Mouse (Mus musculus) midbrain, embryonic 10.5 days (tissue): ENCODE measurements around the gene Sat2. TPM values are rescaled to one million over a fixed set of nuclear protein-coding genes. Genes with fewer than 3 reads are reported as not detected.

ENCODE experiments used
- DNase-seq: peaks from one replicate; pipeline ENCODE4 v3.0.0-alpha.2; 2017; ENCODE audit warnings: low spot score
- H3K27ac ChIP-seq: fragments of 300-500 bp; sonication (generic); replicated peaks from 2 replicates; pipeline ENCODE4 v1.5.1; 2016; ENCODE audit warnings: mild to moderate bottlenecking
- H3K27me3 ChIP-seq: fragments of 300-500 bp; sonication (generic); 2 replicates; pipeline ENCODE4 v1.6.1; 2016; ENCODE audit warnings: low read depth, mild to moderate bottlenecking; ENCODE audit not compliant: poor library complexity, severe bottlenecking
- H3K36me3 ChIP-seq: fragments of 300-500 bp; sonication (generic); 2 replicates; pipeline ENCODE4 v1.6.1; 2016; ENCODE audit warnings: mild to moderate bottlenecking, moderate library complexity
- H3K4me1 ChIP-seq: fragments of 300-500 bp; sonication (generic); 2 replicates; pipeline ENCODE4 v1.6.1; 2016
- H3K4me3 ChIP-seq: fragments of 300-500 bp; sonication (generic); 2 replicates; pipeline ENCODE4 v1.5.1; 2016; ENCODE audit warnings: mild to moderate bottlenecking, moderate library complexity
- H3K9me3 ChIP-seq: fragments of 300-500 bp; sonication (generic); replicated peaks from 2 replicates; pipeline ENCODE4 v1.6.1; 2016; ENCODE audit warnings: mild to moderate bottlenecking
- WGBS: fragments of 180-500 bp; shearing (Covaris S2); methylation state at CpG from one replicate; pipeline ENCODE4 v1.1.7; 2016; 5-methylcytosine and 5-hydroxymethylcytosine counted together
- microRNA counts: library from miRNA; unstranded; fragments of <30 nt; microRNA quantifications from one replicate; lab custom pipeline; 2017
- microRNA-seq: library from miRNA; unstranded; fragments of <30 nt; microRNA quantifications from one replicate; pipeline ENCODE4, GENCODE M21; 2017
- polyA plus RNA-seq: library from polyadenylated mRNA; unstranded; fragments of >200 nt; fragmentation: Nextera tagmentation; extraction: Ambion mirVana; gene quantifications from 2 replicates; pipeline ENCODE4 v1.2.1, GENCODE M21; 2016

The Sat2 gene
- polyA plus RNA-seq, 1 experiment from 2014 or later = 16.1 TPM

GRCm38 (mm10) chr11:69670786-69671725 lies 49.2 kb downstream of the Sat2 start:
- Histone ChIP-seq H3K4me1 (peaks cover 31% of the 10 kb centered on the region), H3K4me3 (peak overlapping the region; percentile 91), H3K27ac (peak overlapping the region; percentile 96), H3K27me3 (no peaks in the 10 kb centered on the region), H3K9me3 (no peaks in the 10 kb centered on the region), H3K36me3 (peaks cover 87% of the 10 kb centered on the region)
- WGBS = under 1% methylated on average over 61 of the region's 61 CpGs
- DNase-seq = peak; percentile 95

GRCm38 (mm10) chr11:69671726-69672124 lies 49.9 kb downstream of the Sat2 start:
- Histone ChIP-seq H3K36me3 (peaks cover 87% of the 10 kb centered on the region), H3K9me3 (no peaks in the 10 kb centered on the region), H3K4me3 (peak overlapping the region; percentile 91), H3K4me1 (peaks cover 31% of the 10 kb centered on the region), H3K27me3 (no peaks in the 10 kb centered on the region), H3K27ac (peak overlapping the region; percentile 96)
- under 1% methylated on average over 43 of the region's 43 CpGs for WGBS
- no peak for DNase-seq

GRCm38 (mm10) chr11:69672211-69672706 lies 50.4 kb downstream of the Sat2 start, which contains the start of gene Eif4a1:
Eif4a1 (minus strand) TSS chr11:69672423.
- Histone ChIP-seq H3K27me3 (no peaks in the 10 kb centered on the region), H3K9me3 (no peaks in the 10 kb centered on the region), H3K4me1 (peaks cover 31% of the 10 kb centered on the region), H3K4me3 (peak within 1 kb of the TSS; percentile 91), H3K36me3 (peaks cover 88% of the 10 kb centered on the region), H3K27ac (peak within 1 kb of the TSS; percentile 96)
- DNase-seq = peak; percentile 100
- under 1% methylated on average over 36 of the region's 36 CpGs for WGBS

MicroRNAs within 50 kb of the gene (microRNA counts, 519-probe panel; counts per million panel counts)
- microRNA mmu-miR-1934 (lab: Ali Mortazavi, UCI) = not detected
- microRNA mmu-miR-467f (lab: Ali Mortazavi, UCI) = not detected

Small RNA genes lying within 50 kb of the gene (microRNA-seq; reads per million reads assigned to microRNA genes)
- gene Mir1934 (5.1 reads per million, percentile 12 among the genes with 10 or more reads in this experiment), gene Mir467f (not detected)

Other genes with a start within 250 kb of the Sat2 start
- gene Naa38, start 226.5 kb upstream of the Sat2 start, polyA plus RNA-seq = 145 and 146 TPM in 2 replicates
- 50.4 and 57.3 TPM in 2 replicates for gene Cyb5d1, start 226.4 kb upstream of the Sat2 start, polyA plus RNA-seq
- 16.9 and 21.4 TPM in 2 replicates for gene Tmem88, start 223.8 kb upstream of the Sat2 start, polyA plus RNA-seq
- gene Kdm6b, start 208.3 kb upstream of the Sat2 start, polyA plus RNA-seq = 31.8 and 37.1 TPM in 2 replicates
- gene Dnah2, start 72.9 kb upstream of the Sat2 start, polyA plus RNA-seq = 1.2 and 1.9 TPM in 2 replicates
- gene Efnb3, start 61.8 kb upstream of the Sat2 start, polyA plus RNA-seq = 48.8 and 53.9 TPM in 2 replicates
- gene Wrap53, start 41.8 kb upstream of the Sat2 start, polyA plus RNA-seq = 45.0 and 50.7 TPM in 2 replicates
- gene Trp53, start 41.7 kb upstream of the Sat2 start, polyA plus RNA-seq = 148 and 166 TPM in 2 replicates
- 6.0 and 8.6 TPM in 2 replicates for gene Atp1b2, start 16.1 kb upstream of the Sat2 start, polyA plus RNA-seq
- gene Shbg, start 4.1 kb upstream of the Sat2 start, polyA plus RNA-seq = not detected in 2 replicates
- 36.2 and 39.1 TPM in 2 replicates for gene Fxr2, start 11.0 kb downstream of the Sat2 start, polyA plus RNA-seq
- 0.16 TPM in 1 of 2 replicates, not detected in the other for gene Sox15, start 33.3 kb downstream of the Sat2 start, polyA plus RNA-seq
- 85.1 and 86.2 TPM in 2 replicates for gene Mpdu1, start 40.6 kb downstream of the Sat2 start, polyA plus RNA-seq
- 7.0 and 7.4 TPM in 2 replicates for gene Cd68, start 44.1 kb downstream of the Sat2 start, polyA plus RNA-seq
- 710 and 716 TPM in 2 replicates for gene Eif4a1, start 50.4 kb downstream of the Sat2 start, polyA plus RNA-seq
- gene Senp3, start 60.1 kb downstream of the Sat2 start, polyA plus RNA-seq = 112 and 114 TPM in 2 replicates
- 0.11 and 0.30 TPM in 2 replicates for gene Tnfsf13, start 63.8 kb downstream of the Sat2 start, polyA plus RNA-seq
- gene Tnfsf12, start 73.8 kb downstream of the Sat2 start, polyA plus RNA-seq = 1.2 and 1.4 TPM in 2 replicates
- gene Tnfsfm13, start 74.1 kb downstream of the Sat2 start, polyA plus RNA-seq = 1.0 and 1.3 TPM in 2 replicates
- 25.6 and 32.2 TPM in 2 replicates for gene Polr2a, start 136.6 kb downstream of the Sat2 start, polyA plus RNA-seq
- gene Slc35g3, start 139.9 kb downstream of the Sat2 start, polyA plus RNA-seq = 0.09 TPM in 1 of 2 replicates, not detected in the other
- 0.64 and 0.91 TPM in 2 replicates for gene Zbtb4, start 143.9 kb downstream of the Sat2 start, polyA plus RNA-seq
- gene Chrnb1, start 173.9 kb downstream of the Sat2 start, polyA plus RNA-seq = 1.1 TPM in 2 replicates
- 1.0 and 1.4 TPM in 2 replicates for gene Fgf11, start 179.8 kb downstream of the Sat2 start, polyA plus RNA-seq
- 0.90 and 0.99 TPM in 2 replicates for gene Tmem102, start 183.6 kb downstream of the Sat2 start, polyA plus RNA-seq
- gene Gm39566, start 193.3 kb downstream of the Sat2 start, polyA plus RNA-seq = not detected in 2 replicates
- not detected in 2 replicates for gene Spem2, start 196.4 kb downstream of the Sat2 start, polyA plus RNA-seq
- gene Spem1, start 200.2 kb downstream of the Sat2 start, polyA plus RNA-seq = 0.12 and 0.19 TPM in 2 replicates
- gene Nlgn2, start 215.8 kb downstream of the Sat2 start, polyA plus RNA-seq = 6.1 and 8.6 TPM in 2 replicates
- gene Tmem256, start 216.5 kb downstream of the Sat2 start, polyA plus RNA-seq = 345 and 346 TPM in 2 replicates
- 70.4 and 81.8 TPM in 2 replicates for gene Plscr3, start 224.4 kb downstream of the Sat2 start, polyA plus RNA-seq
- gene Tnk1, start 236.7 kb downstream of the Sat2 start, polyA plus RNA-seq = 0.41 and 0.44 TPM in 2 replicates